Mouse (Mus musculus) naive thymus-derived CD4-positive, alpha-beta T cell, adult 2 months (primary cell): ENCODE results near the gene Cdc20.

Source experiments
- DNase-seq: peaks from one replicate; pipeline ENCODE4 v3.0.0-alpha.2; 2011; ENCODE audit warnings: low read depth

The Cdc20 gene

DNA sequence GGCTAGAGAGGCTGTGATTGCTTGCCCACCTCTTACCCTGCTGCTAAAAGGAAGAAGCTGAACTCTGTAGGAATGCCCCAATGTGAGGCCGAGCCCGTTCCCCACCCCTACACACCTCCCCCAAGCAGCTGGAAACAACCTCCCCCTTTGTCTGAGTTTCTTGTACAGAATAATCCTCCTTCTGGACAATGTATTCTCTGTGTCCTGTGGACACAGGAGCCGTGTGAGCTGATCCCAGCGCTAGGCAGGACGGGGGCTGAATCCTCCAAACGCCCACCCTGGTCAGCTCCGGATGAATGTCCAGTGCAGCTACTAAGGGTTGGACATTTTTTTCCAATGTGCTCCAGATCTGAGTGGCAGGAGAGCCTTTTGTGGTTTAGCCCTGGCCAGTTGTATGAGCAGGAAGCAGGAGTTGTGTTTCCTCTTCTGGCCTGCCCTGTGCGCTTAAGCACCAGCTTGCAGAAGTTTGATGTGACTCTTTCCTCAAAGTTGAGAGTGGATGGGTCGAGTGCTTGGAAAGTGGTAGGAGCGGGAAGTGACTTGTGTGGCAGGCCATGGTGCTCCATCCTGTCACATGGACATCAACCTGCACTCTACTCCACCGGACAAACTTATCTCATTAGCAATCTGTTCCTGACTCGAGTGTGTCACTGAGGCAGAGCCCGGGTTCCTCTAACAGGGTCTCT, 19.9 kb downstream of the Cdc20 start:
- no peak for DNase-seq

DNA sequence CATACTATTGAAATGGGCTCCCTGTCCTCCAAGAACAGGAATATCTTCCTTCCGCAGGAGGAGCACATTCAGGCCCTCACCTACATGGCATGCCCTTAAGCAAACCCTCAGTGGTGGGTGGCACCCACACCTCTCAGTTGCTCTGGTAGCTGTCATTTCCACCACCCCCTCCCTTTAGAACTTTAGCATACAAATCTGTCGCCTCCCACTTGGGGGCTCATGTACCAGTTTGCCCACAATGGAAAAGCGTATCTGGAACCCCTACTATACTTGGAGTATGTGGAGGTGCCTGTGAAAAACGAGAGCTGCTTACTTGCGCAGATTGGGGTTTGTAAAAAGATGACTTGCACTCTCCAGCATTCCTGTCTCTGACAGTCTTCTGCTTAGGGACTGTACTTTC, 20.8 kb downstream of the Cdc20 start:
- DNase-seq = no peak

DNA sequence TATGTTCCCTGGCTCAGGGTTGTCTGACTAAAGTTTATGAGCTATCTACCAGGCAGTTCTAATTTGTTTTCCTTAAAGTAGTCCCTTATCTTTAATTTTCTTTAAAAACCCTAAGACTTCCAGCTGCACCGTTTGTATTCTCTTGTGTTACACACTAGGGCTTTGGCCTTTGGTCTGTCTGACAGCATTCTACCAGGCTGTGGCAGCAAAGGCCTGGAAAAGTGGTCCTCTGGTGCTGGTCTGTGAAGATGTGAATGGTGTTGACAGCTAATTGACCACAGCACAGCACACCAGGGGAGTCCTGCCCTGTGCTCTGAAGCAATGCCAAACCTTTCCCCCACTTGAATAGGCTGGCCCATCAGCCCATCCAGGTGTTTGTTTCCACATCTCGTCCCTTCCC, 21.4 kb downstream of the Cdc20 start:
- no peak for DNase-seq

- no peak for DNase-seq
Measured at GRCm38 (mm10) chr4:118413553-118413952, 23.6 kb downstream of the Cdc20 start.

DNA sequence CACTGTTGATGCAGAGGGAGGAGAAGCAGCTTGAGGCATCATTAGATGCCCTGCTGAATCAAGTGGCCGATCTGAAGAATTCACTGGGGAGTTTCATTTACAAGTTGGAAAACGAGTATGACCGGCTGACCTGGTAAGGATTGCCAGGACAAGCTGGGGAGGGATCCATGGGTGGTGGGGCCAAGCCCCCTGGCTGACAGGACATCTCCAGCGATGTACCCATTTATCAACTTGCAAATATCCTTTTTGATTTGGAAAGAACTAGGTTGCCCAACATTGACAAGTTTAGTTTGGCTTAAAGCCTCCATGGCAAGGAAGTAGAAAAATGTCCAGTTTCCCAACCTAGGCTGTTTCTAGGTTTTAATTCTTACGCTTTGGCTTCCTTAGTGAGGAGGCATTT, 26.3 kb downstream of the Cdc20 start:
- no peak for DNase-seq

DNA sequence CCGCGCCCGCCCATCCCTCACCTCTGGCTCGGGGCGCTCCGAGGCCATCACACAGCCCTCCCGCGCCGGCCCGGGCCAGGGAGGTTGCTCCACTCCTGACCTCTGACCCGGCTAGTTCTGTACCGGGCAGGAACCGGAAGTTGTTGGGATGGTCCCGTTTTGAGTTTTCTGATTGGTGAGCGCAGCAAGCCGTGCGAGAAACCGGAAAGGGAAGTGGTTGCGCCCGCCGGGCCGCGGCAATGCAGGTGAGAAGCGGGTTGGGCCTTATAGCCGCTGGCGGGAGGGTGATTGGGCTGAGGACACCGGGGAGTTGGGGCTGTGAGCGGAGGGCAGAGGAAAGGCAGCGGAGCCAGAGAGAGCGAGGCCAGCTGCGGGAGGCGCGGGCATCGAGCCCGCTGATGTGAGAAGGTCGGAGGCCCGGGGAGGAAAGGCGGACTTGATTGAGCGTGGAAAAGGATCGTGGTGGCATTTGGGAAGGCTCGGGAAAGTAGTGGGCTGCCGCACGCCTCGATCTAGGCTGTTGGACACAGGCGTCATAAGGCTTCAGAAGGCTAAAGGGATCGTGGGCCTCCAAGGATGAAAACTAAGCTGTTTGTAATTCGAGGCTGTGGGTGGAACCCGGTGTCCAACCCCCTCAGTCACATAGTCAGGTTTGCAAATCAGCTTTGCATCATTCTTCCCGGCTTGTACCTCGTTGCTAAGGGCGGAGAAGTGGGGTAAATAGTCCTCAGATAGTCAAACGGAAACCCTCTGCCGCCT, 27.8 kb downstream of the Cdc20 start, which contains the start of the genes Szt2 and Med8:
Szt2 (minus strand) TSS at position 132 of the 759 bp plus-strand sequence.
Med8 (plus strand) TSS at position 196 of the 759 bp plus-strand sequence.
- peak; percentile 92 for DNase-seq

- DNase-seq = no peak
Measured at GRCm38 (mm10) chr4:118402701-118403100, 34.5 kb downstream of the Cdc20 start.

DNA sequence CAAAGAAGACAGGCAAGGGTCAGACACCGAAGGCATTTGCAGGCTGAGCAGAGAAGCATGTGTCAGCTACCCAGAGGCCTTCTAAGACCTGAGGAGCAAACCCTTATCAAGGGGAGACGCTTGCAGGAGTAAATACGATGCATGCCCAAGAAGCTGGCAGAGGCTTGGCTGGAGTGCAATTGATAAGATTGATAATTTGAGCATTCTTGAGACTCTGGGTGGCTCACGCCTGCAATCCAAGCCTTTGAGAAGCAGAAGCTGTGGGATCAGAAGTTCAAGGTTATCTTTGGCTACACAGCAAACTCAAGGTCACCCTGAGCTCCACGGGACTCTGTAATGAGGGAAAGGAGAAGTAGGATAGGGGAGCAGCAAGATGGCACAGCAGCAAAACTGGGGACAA, 35.2 kb downstream of the Cdc20 start:
- no peak for DNase-seq

- DNase-seq = no peak
Measured at GRCm38 (mm10) chr4:118401421-118401820, 35.7 kb downstream of the Cdc20 start.

- DNase-seq = no peak
Measured at GRCm38 (mm10) chr4:118398400-118398799, 38.8 kb downstream of the Cdc20 start.

DNA sequence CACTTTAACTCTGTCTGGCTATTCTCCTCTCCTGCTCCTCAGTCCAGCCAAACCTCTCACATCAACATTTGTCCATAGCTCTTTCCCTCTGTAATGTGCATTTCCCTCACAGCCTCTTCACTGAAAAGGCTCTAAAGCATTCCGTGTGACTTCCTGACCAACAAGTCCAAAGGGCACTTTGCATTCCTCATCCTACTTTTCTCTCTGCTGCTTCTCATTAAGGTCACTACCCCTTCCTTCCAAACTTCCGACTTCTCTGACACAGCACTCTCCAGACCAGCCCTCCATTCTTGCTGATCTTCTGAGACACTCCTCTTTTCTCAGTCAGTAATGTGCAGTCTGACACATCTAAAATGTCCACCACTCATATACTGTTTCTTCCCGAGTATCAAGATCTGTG, 40.7 kb downstream of the Cdc20 start:
- no peak for DNase-seq

GRCm38 (mm10) chr4:118395289-118395688, 41.9 kb downstream of the Cdc20 start:
- no peak for DNase-seq

DNA sequence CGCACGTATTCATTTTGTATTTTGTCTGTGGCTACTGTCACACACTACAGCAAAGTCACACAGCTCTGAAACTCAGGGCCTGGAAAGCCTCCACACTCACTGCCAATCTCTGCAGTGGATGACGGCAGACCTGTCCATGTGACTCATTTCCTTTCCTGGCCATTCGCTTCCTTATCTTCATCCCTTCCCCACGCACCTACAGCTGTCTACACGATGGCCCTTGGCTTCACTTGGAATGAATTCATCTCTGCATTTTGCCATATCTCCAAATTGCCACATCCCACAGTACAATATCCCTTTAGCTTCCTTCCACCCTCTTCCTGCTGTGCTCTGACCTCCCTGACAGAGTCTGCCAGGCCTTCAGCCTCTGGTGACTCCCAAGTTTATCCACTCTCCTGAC, 42.6 kb downstream of the Cdc20 start:
- no peak for DNase-seq

GRCm38 (mm10) chr4:118390146-118390545, 47.0 kb downstream of the Cdc20 start:
- DNase-seq = no peak

DNA sequence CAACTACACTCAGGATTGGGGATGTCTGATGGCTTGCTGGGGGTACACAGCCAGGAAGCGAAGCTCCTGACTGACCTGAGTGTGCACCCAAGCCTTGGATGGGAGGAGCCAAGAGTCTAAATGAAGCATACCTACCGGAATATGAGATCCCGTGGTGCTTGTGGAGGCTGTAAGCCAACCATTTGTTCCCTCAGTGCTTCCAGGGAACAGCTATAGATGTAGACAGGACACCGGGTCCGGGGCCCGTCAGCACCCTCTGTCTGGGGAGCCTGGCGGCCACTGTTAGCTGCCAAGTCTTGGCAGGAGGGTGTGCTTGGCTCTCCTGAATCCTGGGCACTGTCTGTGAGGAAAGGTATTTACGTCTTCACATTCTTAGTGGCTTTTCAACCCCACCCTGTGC, 49.8 kb downstream of the Cdc20 start:
- no peak for DNase-seq

DNA sequence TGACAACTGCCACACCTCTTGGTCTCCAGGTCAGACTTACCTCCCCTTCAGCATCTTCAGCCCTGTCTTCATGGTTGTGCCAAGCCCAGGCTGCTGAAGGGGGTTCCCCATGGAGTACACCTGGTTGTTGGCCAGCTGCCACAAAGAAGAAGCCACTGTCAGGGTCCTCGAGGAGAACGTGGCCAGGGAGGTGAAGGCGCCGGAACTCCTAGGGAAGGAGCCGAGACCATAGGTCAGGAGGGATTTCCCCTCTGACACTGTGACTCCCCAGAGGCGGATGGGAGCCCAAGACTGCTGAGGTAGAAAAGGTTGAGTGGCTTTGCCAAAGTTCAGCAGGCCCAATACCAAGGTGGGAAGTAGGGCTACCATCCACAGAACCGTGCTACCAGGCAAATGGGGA, 53.9 kb downstream of the Cdc20 start:
- DNase-seq = no peak
